ENCODE assay signal across 8 mouse cellular contexts in genomic region chr19:6996006-6996405, GRCm38 (mm10). TPM values are rescaled to one million over a fixed set of nuclear protein-coding genes. Genes with fewer than 3 reads are reported as not detected.
DNase-seq lines count a peak whose midpoint lies in the region; ATAC-seq and TF ChIP-seq lines count a peak whose summit lies in the region.

Gene Nudt22, minus strand, starts transcription at chr19:6996117.
Gene Trpt1, plus strand, starts transcription at chr19:6996131.

- WGBS in hindbrain, embryonic 13.5 days: under 1% methylated on average over 24 of the region's 24 CpGs

- H3K4me2 ChIP-seq in hindbrain, embryonic 13.5 days: peak within 1 kb of the TSS; percentile 87

- ATAC-seq in hindbrain, embryonic 13.5 days (ENCODE audit: low FRiP score): peak; percentile 66
- peak; percentile 57 for ATAC-seq in megakaryocyte, adult 5-6 weeks (ENCODE audit: poor library complexity, severe bottlenecking)

- H3K4me3 ChIP-seq in hindbrain, embryonic 13.5 days: peak within 1 kb of the TSS; percentile 63
- H3K4me3 ChIP-seq in left cerebral cortex, adult 2 months: peak within 1 kb of the TSS; percentile 89

- H3K9ac ChIP-seq in hindbrain, embryonic 13.5 days: peak within 1 kb of the TSS; percentile 83

- H3K9me3 ChIP-seq in hindbrain, embryonic 13.5 days: no peaks in the 10 kb centered on the region

- peaks cover 26% of the 10 kb centered on the region for H3K36me3 ChIP-seq in hindbrain, embryonic 13.5 days

- H3K4me1 ChIP-seq in hindbrain, embryonic 13.5 days (replicated peaks): peaks cover 52% of the 10 kb centered on the region

- H3K27ac ChIP-seq in hindbrain, embryonic 13.5 days: 0 out of 2 replicates have a peak within 1 kb of the TSS, but pooled peaks have one; percentile 72
- peak within 1 kb of the TSS; percentile 89 for H3K27ac ChIP-seq in left cerebral cortex, adult 2 months

- H3K27me3 ChIP-seq in hindbrain, embryonic 13.5 days: no peaks in the 10 kb centered on the region

- TF ChIP-seq CTCF in left cerebral cortex, adult 2 months (IDR thresholded peaks at IDR 0.05): no peak

- intact Hi-C loops in left cerebral cortex, adult 2 months (cut with DNase I): loop anchor here (2.0 kb wide), 1 partner anchor 23 kb away; the partner anchor contains the start of gene Fermt3

- peak; percentile 96 for DNase-seq in R1 (ENCODE audit: low read depth, low spot score)
- peak; percentile 92 to 93 for DNase-seq in cerebellum, postnatal 10 days
- peak; percentile 62 to 65 for DNase-seq in frontal cortex, postnatal 25 days (ENCODE audit: low spot score in 2 of 2)
- peak; percentile 79 to 80 for DNase-seq in left cerebral cortex, adult 2 months (ENCODE audit: extremely low spot score in 1 of 2, low spot score in 2 of 2)
- DNase-seq in right cerebral cortex, adult 2 months (ENCODE audit: low spot score in 2 of 2): peak; percentile 86
- DNase-seq in urinary bladder, postnatal 4 days (ENCODE audit: low spot score in 2 of 2): peak; percentile 82 to 90

RNA-seq across cellular contexts. Expression of gene Nudt22, which starts in this region (rescaled TPM):
- polyA plus RNA-seq in hindbrain, embryonic 13.5 days (2015; fragmentation: Nextera tagmentation; extraction: Ambion mirVana): 18.6 and 23.8 TPM in 2 replicates
- total RNA-seq in left cerebral cortex, adult 2 months (2021): 10 to 100 TPM; 15.8 to 16.8 TPM
- total RNA-seq in megakaryocyte, adult 5-6 weeks (2015): 16.6 and 29.0 TPM in 2 replicates
- total RNA-seq in megakaryocyte, adult 5-6 weeks (2017): 10.1 and 16.0 TPM in 2 replicates

RNA-seq across cellular contexts. Expression of gene Trpt1, which starts in this region (rescaled TPM):
- 16.6 and 18.0 TPM in 2 replicates for polyA plus RNA-seq in hindbrain, embryonic 13.5 days (2015; fragmentation: Nextera tagmentation; extraction: Ambion mirVana)
- 10 to 100 TPM; 18.8 to 19.6 TPM for total RNA-seq in left cerebral cortex, adult 2 months (2021)
- total RNA-seq in megakaryocyte, adult 5-6 weeks (2015): 1.5 and 3.4 TPM in 2 replicates
- 2.7 and 3.4 TPM in 2 replicates for total RNA-seq in megakaryocyte, adult 5-6 weeks (2017)

Comparison
In these comparisons a context has a peak if more than half of its experiments do, and no peak if none do; other contexts are left out.
1. Peak in every context shown above with its lines: DNase-seq, ATAC-seq, H3K4me3 ChIP-seq and H3K27ac ChIP-seq.
2. RNA of gene Trpt1 (total RNA-seq): 18.8 to 19.6 TPM in left cerebral cortex, adult 2 months; 1.5 to 3.4 TPM in megakaryocyte, adult 5-6 weeks; every median in the first group is over 4 times any median in the second.